Comparison of ENCODE assay signal across 8 mouse cellular contexts in the genomic region with DNA sequence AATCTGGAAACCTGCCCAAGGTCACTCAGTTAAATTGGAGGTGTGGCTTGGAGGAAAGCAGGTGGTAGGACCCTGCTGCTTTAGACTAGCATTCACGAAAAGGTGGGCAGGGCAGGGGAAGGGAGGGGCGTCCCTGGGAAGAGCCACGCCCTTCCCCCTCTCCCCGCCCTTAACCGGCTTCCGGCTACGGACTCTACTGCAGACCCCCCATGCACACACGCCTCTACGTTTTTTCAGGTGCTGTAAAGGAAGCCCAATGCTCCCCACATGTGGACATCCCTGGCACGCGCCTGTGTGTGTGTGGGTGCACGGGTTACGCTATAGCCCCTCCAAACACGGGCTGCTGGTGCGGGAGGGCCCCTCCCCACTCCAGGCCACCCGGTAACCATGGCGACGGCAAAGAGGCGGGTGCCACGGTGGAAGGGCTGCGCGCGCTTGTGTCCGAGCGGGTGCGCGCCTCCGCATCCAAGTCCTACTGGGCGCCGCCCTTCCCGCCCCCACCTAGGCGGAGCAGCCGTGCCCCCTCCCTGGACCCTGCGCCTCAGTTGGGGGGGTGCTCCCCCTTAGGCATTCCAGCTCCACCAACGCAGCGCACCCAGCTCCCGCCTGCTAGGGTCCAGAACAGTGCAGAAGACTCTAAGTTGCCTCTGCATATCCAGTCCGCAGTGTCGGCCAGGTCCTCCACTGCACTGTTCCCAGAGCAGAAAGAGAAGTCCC. TPM values are rescaled to one million over a fixed set of nuclear protein-coding genes. Genes with fewer than 3 reads are reported as not detected.
DNase-seq lines count a peak whose midpoint lies in the region; ATAC-seq lines count a peak whose summit lies in the region.

No protein-coding gene starts in this region.

- H3K27me3 ChIP-seq in limb, embryonic 10.5 days (ENCODE audit: low read depth, poor library complexity, severe bottlenecking) = no peaks in the 10 kb centered on the region
- no peaks in the 10 kb centered on the region for H3K27me3 ChIP-seq in midbrain, embryonic 13.5 days
- no peaks in the 10 kb centered on the region for H3K27me3 ChIP-seq in stomach, embryonic 15.5 days (replicated peaks)

- peak overlapping the region; percentile 74 for H3K9ac ChIP-seq in midbrain, embryonic 13.5 days (replicated peaks)
- no peak overlapping the region for H3K9ac ChIP-seq in stomach, embryonic 15.5 days

- H3K4me1 ChIP-seq in limb, embryonic 10.5 days = peaks cover 66% of the 10 kb centered on the region
- peaks cover 74% of the 10 kb centered on the region for H3K4me1 ChIP-seq in midbrain, embryonic 13.5 days (replicated peaks)
- peaks cover 44% of the 10 kb centered on the region for H3K4me1 ChIP-seq in stomach, embryonic 15.5 days

- H3K9me3 ChIP-seq in limb, embryonic 10.5 days (replicated peaks) = no peaks in the 10 kb centered on the region
- no peaks in the 10 kb centered on the region for H3K9me3 ChIP-seq in midbrain, embryonic 13.5 days
- no peaks in the 10 kb centered on the region for H3K9me3 ChIP-seq in stomach, embryonic 15.5 days

- peak overlapping the region; percentile 86 for H3K4me2 ChIP-seq in midbrain, embryonic 13.5 days (replicated peaks)
- H3K4me2 ChIP-seq in stomach, embryonic 15.5 days = peak overlapping the region; percentile 75

- H3K27ac ChIP-seq in limb, embryonic 10.5 days = peak overlapping the region; percentile 84
- peak overlapping the region; percentile 84 for H3K27ac ChIP-seq in midbrain, embryonic 13.5 days
- peak overlapping the region; percentile 65 for H3K27ac ChIP-seq in stomach, embryonic 15.5 days

- ATAC-seq in midbrain, embryonic 13.5 days = peak; percentile 73
- ATAC-seq in stomach, embryonic 15.5 days (ENCODE audit: insufficient read depth, low FRiP score, low read depth) = peak; percentile 74

- WGBS in limb, embryonic 10.5 days = 1% methylated on average over 39 of the region's 39 CpGs
- under 1% methylated on average over 39 of the region's 39 CpGs for WGBS in midbrain, embryonic 13.5 days
- WGBS in stomach, embryonic 15.5 days = under 1% methylated on average over 39 of the region's 39 CpGs

- H3K36me3 ChIP-seq in limb, embryonic 10.5 days = peaks cover 77% of the 10 kb centered on the region
- peaks cover 36% of the 10 kb centered on the region for H3K36me3 ChIP-seq in midbrain, embryonic 13.5 days
- H3K36me3 ChIP-seq in stomach, embryonic 15.5 days = peaks cover 10% of the 10 kb centered on the region; the same call in 1 of the 2 replicates

- peak; percentile 12 to 17 for DNase-seq in spleen, postnatal 36 days (ENCODE audit: low spot score in 2 of 2)
- no peak for DNase-seq in spleen, adult 12 weeks (ENCODE audit: low spot score)
- peak; percentile 53 to 69 for DNase-seq in cerebellum, postnatal 36 days
- DNase-seq in heart, adult 18-20 months = peak; percentile 49 to 52
- peak; percentile 59 for DNase-seq in kidney, adult 18-20 months
- peak; percentile 87 for DNase-seq in limb, embryonic 10.5 days (ENCODE audit: low spot score)

- peak overlapping the region; percentile 71 for H3K4me3 ChIP-seq in limb, embryonic 10.5 days
- peak overlapping the region; percentile 52 for H3K4me3 ChIP-seq in midbrain, embryonic 13.5 days (replicated peaks)
- H3K4me3 ChIP-seq in stomach, embryonic 15.5 days (replicated peaks) = peak overlapping the region; percentile 47

RNA-seq across cellular contexts. Expression of a gene that starts 30.5 kb away (rescaled TPM):
- 1 to 10 TPM; 3.5 to 7.0 TPM for total RNA-seq in heart, adult 18-20 months (2021)
- 67.5 and 77.3 TPM in 2 replicates for polyA plus RNA-seq in limb, embryonic 10.5 days (2016; fragmentation: Nextera tagmentation; extraction: Ambion mirVana)
- 80.3 and 91.8 TPM in 2 replicates for polyA plus RNA-seq in midbrain, embryonic 13.5 days (2015; fragmentation: Nextera tagmentation; extraction: Ambion mirVana)
- 79.2 and 85.6 TPM in 2 replicates for polyA plus RNA-seq in stomach, embryonic 15.5 days (2015; fragmentation: Nextera tagmentation; extraction: Ambion mirVana)
